Mouse (Mus musculus): ENCODE results near the gene Kcnk15. TPM values are rescaled to one million over a fixed set of nuclear protein-coding genes. Genes with fewer than 3 reads are reported as not detected.

Kcnk15 gene
- not detected for polyA plus RNA-seq (2012; fragmentation: generic; extraction: Trizol)
- long read RNA-seq, experiment 1 = 0 reads
- long read RNA-seq, experiment 2 = 0 reads

DNA sequence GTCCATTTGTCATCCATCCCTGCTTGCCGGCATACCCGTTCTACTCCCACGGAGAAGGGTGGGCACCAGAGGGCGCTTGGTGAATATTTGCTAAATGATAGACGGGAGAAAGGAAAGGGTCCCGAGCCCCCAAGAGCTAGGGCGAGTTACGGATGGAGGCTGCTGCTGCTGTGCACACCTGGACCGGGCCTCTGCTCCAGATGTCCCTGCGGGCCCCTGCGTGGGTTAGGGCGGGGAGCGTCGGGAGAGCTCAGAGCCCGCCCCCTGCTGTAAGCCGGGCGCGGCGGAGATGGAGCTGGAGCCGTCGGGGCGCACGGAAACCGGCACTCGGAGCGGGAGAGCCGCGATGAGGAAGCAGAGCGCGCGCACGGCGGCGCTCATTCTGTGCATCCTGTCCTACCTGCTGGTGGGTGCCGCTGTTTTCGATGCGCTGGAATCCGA lies at the start of gene Kcnk15:
Gene Kcnk15, plus strand, starts transcription at position 191 of the 441 bp plus-strand sequence.
- TF ChIP-seq CEBPB (IDR thresholded peaks at IDR 0.05; ENCODE audit: low read depth) (no peak), CTCF (IDR thresholded peaks at IDR 0.05; ENCODE audit: control insufficient read depth, insufficient read depth, insufficient read length) (no peak), MAX (IDR thresholded peaks at IDR 0.05) (no peak), FOSL1 (IDR thresholded peaks at IDR 0.05; ENCODE audit: insufficient read depth, low read length, poor library complexity, severe bottlenecking) (no peak), MYOD1 (IDR thresholded peaks at IDR 0.05; ENCODE audit: control insufficient read depth, insufficient read length, low read depth) (no peak)
- Histone ChIP-seq H3ac (ENCODE audit: control insufficient read depth, insufficient read length, low read depth) (no peak within 1 kb of the TSS), H3K4me3 (ENCODE audit: insufficient read depth, poor library complexity, severe bottlenecking) (no peak within 1 kb of the TSS), H3K36me3 (ENCODE audit: control insufficient read depth, insufficient read depth) (no peaks in the 10 kb centered on the region), H3K79me2 (ENCODE audit: control insufficient read depth, insufficient read depth) (no peaks in the 10 kb centered on the region), H3K79me3 (ENCODE audit: low read depth) (no peaks in the 10 kb centered on the region), H3K27me3 (ENCODE audit: control insufficient read depth, insufficient read depth, insufficient read length) (peaks cover 72% of the 10 kb centered on the region)

DNA sequence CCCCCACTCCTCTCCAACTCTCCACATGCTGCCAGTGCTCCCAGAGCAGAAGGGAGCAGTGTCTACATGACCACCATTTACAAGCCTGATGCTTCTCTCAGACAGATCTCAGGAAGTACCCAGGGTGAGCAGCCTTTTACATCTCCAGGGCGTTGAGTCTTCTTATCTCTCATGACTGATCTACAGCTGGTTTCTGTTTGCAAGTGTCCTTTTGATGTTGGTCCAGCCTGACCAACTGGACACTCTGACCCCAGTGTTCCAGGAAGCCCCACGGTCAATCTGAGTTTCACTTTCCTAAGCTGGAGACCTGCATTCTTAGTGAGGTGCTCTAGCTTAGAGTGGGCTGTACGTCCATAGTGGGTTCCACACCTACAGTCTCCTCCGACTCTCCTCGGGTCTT lies 49.6 kb upstream of the Kcnk15 start:
- no peaks in the 10 kb centered on the region for H3K79me2 ChIP-seq (ENCODE audit: control insufficient read depth, insufficient read depth)
- no peaks in the 10 kb centered on the region for H3K79me3 ChIP-seq (ENCODE audit: low read depth)
- TF ChIP-seq USF1 (IDR thresholded peaks at IDR 0.05; ENCODE audit: low read depth) = no peak
- TF ChIP-seq MYOG (IDR thresholded peaks at IDR 0.05; ENCODE audit: control insufficient read depth, extremely low read depth, insufficient read length) = no peak
- TF ChIP-seq MYOD1 (IDR thresholded peaks at IDR 0.05; ENCODE audit: control insufficient read depth, insufficient read length, low read depth) = no peak
- TF ChIP-seq CTCF (IDR thresholded peaks at IDR 0.05; ENCODE audit: control insufficient read depth, insufficient read depth, insufficient read length) = no peak
- no peak overlapping the region for H3K4me3 ChIP-seq (ENCODE audit: insufficient read depth, poor library complexity, severe bottlenecking)
- no peak overlapping the region for H3ac ChIP-seq (ENCODE audit: control insufficient read depth, insufficient read length, low read depth)
- no peaks in the 10 kb centered on the region for H3K36me3 ChIP-seq (ENCODE audit: control insufficient read depth, insufficient read depth)
- H3K27me3 ChIP-seq (ENCODE audit: control insufficient read depth, insufficient read depth, insufficient read length) = no peaks in the 10 kb centered on the region

DNA sequence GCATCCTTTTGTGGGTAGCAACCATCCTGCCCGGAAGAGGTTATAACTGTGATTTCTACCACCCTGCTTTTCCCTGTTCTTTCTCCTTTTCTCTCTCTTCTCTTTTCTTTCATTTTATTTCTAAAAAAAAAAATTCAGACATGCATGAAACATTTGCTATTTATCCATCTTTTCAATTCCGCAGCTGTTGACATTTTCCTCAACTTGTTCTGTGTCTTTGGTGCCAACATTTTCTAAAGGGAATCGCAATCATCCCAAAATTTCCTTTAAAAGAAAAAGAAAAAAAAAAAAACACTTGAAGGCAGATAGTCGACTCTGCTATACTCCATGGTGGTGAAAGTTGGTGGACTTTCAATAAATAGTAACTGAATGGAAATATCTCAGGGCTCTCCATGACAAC lies 44.3 kb upstream of the Kcnk15 start:
- Histone ChIP-seq H3K4me3 (ENCODE audit: insufficient read depth, poor library complexity, severe bottlenecking) (no peak overlapping the region), H3K79me3 (ENCODE audit: low read depth) (no peaks in the 10 kb centered on the region), H3ac (ENCODE audit: control insufficient read depth, insufficient read length, low read depth) (no peak overlapping the region), H3K27me3 (ENCODE audit: control insufficient read depth, insufficient read depth, insufficient read length) (no peaks in the 10 kb centered on the region), H3K79me2 (ENCODE audit: control insufficient read depth, insufficient read depth) (no peaks in the 10 kb centered on the region), H3K36me3 (ENCODE audit: control insufficient read depth, insufficient read depth) (no peaks in the 10 kb centered on the region)
- no peak for TF ChIP-seq CEBPB (IDR thresholded peaks at IDR 0.05; ENCODE audit: low read depth)
- no peak for TF ChIP-seq MAX (IDR thresholded peaks at IDR 0.05)
- no peak for TF ChIP-seq USF1 (IDR thresholded peaks at IDR 0.05; ENCODE audit: low read depth)
- no peak for TF ChIP-seq MYOG (IDR thresholded peaks at IDR 0.05; ENCODE audit: control insufficient read depth, extremely low read depth, insufficient read length)
- no peak for TF ChIP-seq CTCF (IDR thresholded peaks at IDR 0.05; ENCODE audit: control insufficient read depth, insufficient read depth, insufficient read length)
- TF ChIP-seq FOSL1 (IDR thresholded peaks at IDR 0.05; ENCODE audit: insufficient read depth, low read length, poor library complexity, severe bottlenecking) = no peak
- TF ChIP-seq MYOD1 (IDR thresholded peaks at IDR 0.05; ENCODE audit: control insufficient read depth, insufficient read length, low read depth) = no peak

DNA sequence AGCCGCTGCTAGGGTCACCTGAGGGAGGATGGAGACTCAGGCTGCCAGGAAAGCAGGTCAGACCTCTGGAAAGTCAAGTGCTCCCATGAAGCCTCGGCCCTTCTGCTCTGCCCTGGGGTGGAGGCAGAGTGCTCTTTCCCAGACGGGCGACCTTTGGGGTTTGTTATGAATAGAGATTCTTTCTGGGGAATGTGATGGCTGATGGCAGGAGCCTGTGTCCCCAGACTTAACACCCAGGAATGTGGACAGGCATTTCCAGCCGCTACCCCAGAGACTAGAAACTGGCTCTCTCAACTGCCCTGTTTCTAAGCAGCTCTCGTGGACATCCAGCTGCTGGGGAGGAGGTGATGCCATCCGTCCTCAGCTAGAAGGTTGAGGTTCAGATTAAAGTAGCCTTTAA lies 43.7 kb upstream of the Kcnk15 start:
- no peaks in the 10 kb centered on the region for H3K79me2 ChIP-seq (ENCODE audit: control insufficient read depth, insufficient read depth)
- no peaks in the 10 kb centered on the region for H3K27me3 ChIP-seq (ENCODE audit: control insufficient read depth, insufficient read depth, insufficient read length)
- H3K79me3 ChIP-seq (ENCODE audit: low read depth) = no peaks in the 10 kb centered on the region
- H3ac ChIP-seq (ENCODE audit: control insufficient read depth, insufficient read length, low read depth) = no peak overlapping the region
- TF ChIP-seq USF1 (IDR thresholded peaks at IDR 0.05; ENCODE audit: low read depth) (no peak), MAX (IDR thresholded peaks at IDR 0.05) (no peak), MYOG (IDR thresholded peaks at IDR 0.05; ENCODE audit: control insufficient read depth, extremely low read depth, insufficient read length) (no peak), FOSL1 (IDR thresholded peaks at IDR 0.05; ENCODE audit: insufficient read depth, low read length, poor library complexity, severe bottlenecking) (no peak), CTCF (IDR thresholded peaks at IDR 0.05; ENCODE audit: control insufficient read depth, insufficient read depth, insufficient read length) (no peak), CEBPB (IDR thresholded peaks at IDR 0.05; ENCODE audit: low read depth) (no peak), MYOD1 (IDR thresholded peaks at IDR 0.05; ENCODE audit: control insufficient read depth, insufficient read length, low read depth) (no peak)
- no peaks in the 10 kb centered on the region for H3K36me3 ChIP-seq (ENCODE audit: control insufficient read depth, insufficient read depth)
- H3K4me3 ChIP-seq (ENCODE audit: insufficient read depth, poor library complexity, severe bottlenecking) = no peak overlapping the region

DNA sequence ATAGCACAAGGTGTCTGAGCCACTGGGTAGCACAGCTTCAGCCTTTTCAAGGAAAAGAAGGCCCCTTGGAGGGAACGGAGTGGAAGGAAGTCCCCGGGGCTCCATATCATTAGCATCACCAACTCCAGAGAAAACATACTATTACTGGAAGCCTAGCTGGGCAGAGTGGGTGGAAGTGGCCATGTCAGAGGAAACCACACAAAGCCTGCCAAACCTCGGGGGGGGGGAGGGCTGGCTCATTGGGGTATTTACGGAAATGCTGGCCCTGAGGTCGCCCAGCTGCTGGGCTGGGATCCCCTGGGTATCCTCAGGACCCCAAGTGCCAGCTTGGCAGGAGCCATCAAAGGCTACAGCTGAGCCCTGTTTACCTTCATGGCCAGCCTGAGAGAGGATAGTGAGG lies 40.4 kb upstream of the Kcnk15 start:
- TF ChIP-seq CTCF (IDR thresholded peaks at IDR 0.05; ENCODE audit: control insufficient read depth, insufficient read depth, insufficient read length) = no peak
- no peak for TF ChIP-seq MYOD1 (IDR thresholded peaks at IDR 0.05; ENCODE audit: control insufficient read depth, insufficient read length, low read depth)
- no peak for TF ChIP-seq MAX (IDR thresholded peaks at IDR 0.05)
- no peak for TF ChIP-seq USF1 (IDR thresholded peaks at IDR 0.05; ENCODE audit: low read depth)
- no peak for TF ChIP-seq FOSL1 (IDR thresholded peaks at IDR 0.05; ENCODE audit: insufficient read depth, low read length, poor library complexity, severe bottlenecking)
- TF ChIP-seq MYOG (IDR thresholded peaks at IDR 0.05; ENCODE audit: control insufficient read depth, extremely low read depth, insufficient read length) = no peak
- no peak for TF ChIP-seq CEBPB (IDR thresholded peaks at IDR 0.05; ENCODE audit: low read depth)
- H3ac ChIP-seq (ENCODE audit: control insufficient read depth, insufficient read length, low read depth) = no peak overlapping the region
- no peak overlapping the region for H3K4me3 ChIP-seq (ENCODE audit: insufficient read depth, poor library complexity, severe bottlenecking)
- no peaks in the 10 kb centered on the region for H3K79me2 ChIP-seq (ENCODE audit: control insufficient read depth, insufficient read depth)
- no peaks in the 10 kb centered on the region for H3K36me3 ChIP-seq (ENCODE audit: control insufficient read depth, insufficient read depth)
- H3K79me3 ChIP-seq (ENCODE audit: low read depth) = no peaks in the 10 kb centered on the region
- H3K27me3 ChIP-seq (ENCODE audit: control insufficient read depth, insufficient read depth, insufficient read length) = no peaks in the 10 kb centered on the region
